ENCODE assay signal across 8 mouse cellular contexts in genomic region chr7:58398558-58399144, GRCm38 (mm10).
DNase-seq lines count a peak whose midpoint lies in the region; ATAC-seq and TF ChIP-seq lines count a peak whose summit lies in the region.

No protein-coding gene starts in this region.

- no peak for TF ChIP-seq EP300 in heart, postnatal 0 days (IDR thresholded peaks at IDR 0.05; ENCODE audit: low read depth)
- no peak for TF ChIP-seq EP300 in liver, postnatal 0 days (IDR thresholded peaks at IDR 0.05; ENCODE audit: low read depth)

- no peak for TF ChIP-seq CTCF in heart, postnatal 0 days (IDR thresholded peaks at IDR 0.05; ENCODE audit: low read depth)
- TF ChIP-seq CTCF in liver, postnatal 0 days (IDR thresholded peaks at IDR 0.05; ENCODE audit: low read depth): no peak

- H3K36me3 ChIP-seq in heart, postnatal 0 days (replicated peaks; ENCODE audit: control insufficient read depth, insufficient read depth, low read length): no peaks in the 10 kb centered on the region
- no peaks in the 10 kb centered on the region for H3K36me3 ChIP-seq in forebrain, embryonic 16.5 days (ENCODE audit: control insufficient read depth, insufficient read depth)
- no peaks in the 10 kb centered on the region for H3K36me3 ChIP-seq in liver, postnatal 0 days (replicated peaks; ENCODE audit: insufficient read depth, low read length)

- H3K9ac ChIP-seq in heart, postnatal 0 days (replicated peaks; ENCODE audit: low read depth, low read length): peak overlapping the region; percentile 58
- H3K9ac ChIP-seq in forebrain, embryonic 16.5 days (replicated peaks; ENCODE audit: low read depth, low read length): peak overlapping the region; percentile 87
- H3K9ac ChIP-seq in liver, postnatal 0 days (replicated peaks): peak overlapping the region; percentile 44; the same call in 1 of the 2 replicates

- H3K4me3 ChIP-seq in heart, postnatal 0 days (ENCODE audit: low read depth, low read length): peak overlapping the region; percentile 67
- peak overlapping the region; percentile 64 for H3K4me3 ChIP-seq in forebrain, embryonic 16.5 days (replicated peaks; ENCODE audit: low read length)
- H3K4me3 ChIP-seq in liver, postnatal 0 days (ENCODE audit: low read depth, low read length): peak overlapping the region; percentile 61

- peak; percentile 42; the same call in 1 of the 2 replicates for ATAC-seq in heart, postnatal 0 days (ENCODE audit: insufficient read depth, low read depth)
- ATAC-seq in forebrain, embryonic 16.5 days: peak; percentile 45
- peak; percentile 79 for ATAC-seq in liver, postnatal 0 days

- no peaks in the 10 kb centered on the region for H3K27me3 ChIP-seq in heart, postnatal 0 days (ENCODE audit: control insufficient read depth, insufficient read depth, low read length)
- no peaks in the 10 kb centered on the region for H3K27me3 ChIP-seq in forebrain, embryonic 16.5 days (replicated peaks; ENCODE audit: control insufficient read depth, insufficient read depth, low read length)
- no peaks in the 10 kb centered on the region for H3K27me3 ChIP-seq in liver, postnatal 0 days (ENCODE audit: insufficient read depth, low read length)

- H3K27ac ChIP-seq in heart, postnatal 0 days (ENCODE audit: low read depth): peak overlapping the region; percentile 89
- peak overlapping the region; percentile 100 for H3K27ac ChIP-seq in forebrain, embryonic 16.5 days (ENCODE audit: low read length)
- H3K27ac ChIP-seq in liver, postnatal 0 days (ENCODE audit: low read depth): peak overlapping the region; percentile 53; the same call in 1 of the 2 replicates

- peaks cover 4% of the 10 kb centered on the region; the same call in 1 of the 2 replicates for H3K4me1 ChIP-seq in heart, postnatal 0 days (ENCODE audit: control insufficient read depth, insufficient read depth)
- peaks cover 10% of the 10 kb centered on the region for H3K4me1 ChIP-seq in forebrain, embryonic 16.5 days (replicated peaks; ENCODE audit: control insufficient read depth, insufficient read depth, low read length)
- H3K4me1 ChIP-seq in liver, postnatal 0 days (ENCODE audit: insufficient read depth): 0 out of 2 replicates have a peak, but pooled peaks cover 7% of the 10 kb centered on the region

- no peaks in the 10 kb centered on the region for H3K9me3 ChIP-seq in heart, postnatal 0 days (replicated peaks; ENCODE audit: control insufficient read depth, low read length)
- no peaks in the 10 kb centered on the region for H3K9me3 ChIP-seq in forebrain, embryonic 16.5 days (ENCODE audit: control insufficient read depth, low read length)
- H3K9me3 ChIP-seq in liver, postnatal 0 days (ENCODE audit: low read length): no peaks in the 10 kb centered on the region

- peak; percentile 48 for DNase-seq in heart, postnatal 0 days (ENCODE audit: low spot score)
- DNase-seq in heart, adult 18-20 months: no peak
- DNase-seq in T-cell, adult 2 months (ENCODE audit: low spot score): peak; percentile 65
- DNase-seq in liver, postnatal 0 days: no peak
- no peak for DNase-seq in adipocyte (ENCODE audit: low spot score)
- no peak for DNase-seq in adrenal gland, postnatal 25 days
- no peak for DNase-seq in testis, postnatal 14 days (ENCODE audit: low spot score)

- WGBS in heart, postnatal 0 days: 1% methylated on average over 9 of the region's 9 CpGs
- WGBS in forebrain, embryonic 16.5 days: under 1% methylated on average over 9 of the region's 9 CpGs
- 1% methylated on average over 9 of the region's 9 CpGs for WGBS in liver, postnatal 0 days (ENCODE audit: insufficient replicate concordance)

- H3K4me2 ChIP-seq in heart, postnatal 0 days (ENCODE audit: low read depth, low read length): peak overlapping the region; percentile 61
- H3K4me2 ChIP-seq in forebrain, embryonic 16.5 days (ENCODE audit: low read length): peak overlapping the region; percentile 58
- H3K4me2 ChIP-seq in liver, postnatal 0 days (ENCODE audit: low read depth, low read length): peak overlapping the region; percentile 70

Comparison
In these comparisons a context has a peak if more than half of its experiments do, and no peak if none do; other contexts are left out.
1. DNase-seq: peak in heart, postnatal 0 days (single experiment) and T-cell, adult 2 months (single experiment); none in heart, adult 18-20 months (0 of 2), liver, postnatal 0 days (single experiment), adipocyte (single experiment), adrenal gland, postnatal 25 days (single experiment) and testis, postnatal 14 days (single experiment).
2. Peak in every context shown above with its lines, with median percentiles within 50 percentile points of each other: ATAC-seq, H3K27ac ChIP-seq, H3K4me2 ChIP-seq, H3K4me3 ChIP-seq and H3K9ac ChIP-seq.